Mouse (Mus musculus) cerebellum, adult 11 months (tissue): ENCODE results near the gene Bzw1.
A peak's percentile ranks its signal among the peaks of the same experiment; 100 is the strongest.
"Not testable (repeated sequence)": the region's sequence is repeated elsewhere in the genome, so short reads cannot be mapped to it uniquely, and the experiment has no call there.

Experiments
- DNase-seq: peaks from one replicate; pipeline ENCODE4 v3.0.0; 2022

The Bzw1 gene

GRCm38 (mm10) chr1:58392652-58393283 lies at the start of gene Bzw1:
Gene Bzw1, plus strand, starts transcription at chr1:58392898.
- DNase-seq, result peak; percentile 90

- DNase-seq, result no peak
Measured at GRCm38 (mm10) chr1:58343861-58344260, 48.8 kb upstream of the Bzw1 start.

- no peak for DNase-seq
Measured at GRCm38 (mm10) chr1:58344570-58344969, 48.1 kb upstream of the Bzw1 start.

- DNase-seq, result no peak
Measured at GRCm38 (mm10) chr1:58346159-58346558, 46.5 kb upstream of the Bzw1 start.

- no peak for DNase-seq
Measured at GRCm38 (mm10) chr1:58348712-58349111, 44.0 kb upstream of the Bzw1 start.

- no peak for DNase-seq
Measured at GRCm38 (mm10) chr1:58353238-58353893, 39.3 kb upstream of the Bzw1 start.

- DNase-seq, result no peak
Measured at GRCm38 (mm10) chr1:58358958-58359901, 33.5 kb upstream of the Bzw1 start.

- DNase-seq, result no peak
Measured at GRCm38 (mm10) chr1:58362296-58362695, 30.4 kb upstream of the Bzw1 start.

GRCm38 (mm10) chr1:58364551-58364950 lies 28.1 kb upstream of the Bzw1 start:
- DNase-seq, result no peak

GRCm38 (mm10) chr1:58365829-58366228 lies 26.9 kb upstream of the Bzw1 start:
- DNase-seq, result no peak

GRCm38 (mm10) chr1:58366737-58367471 lies 25.8 kb upstream of the Bzw1 start:
- DNase-seq, result no peak

GRCm38 (mm10) chr1:58369716-58370115 lies 23.0 kb upstream of the Bzw1 start:
- DNase-seq, result no peak

- not testable (repeated sequence) for DNase-seq
Measured at GRCm38 (mm10) chr1:58374266-58374665, 18.4 kb upstream of the Bzw1 start.

- DNase-seq, result no peak
Measured at GRCm38 (mm10) chr1:58375574-58376147, 17.0 kb upstream of the Bzw1 start.

- DNase-seq, result no peak
Measured at GRCm38 (mm10) chr1:58382586-58383281, 10.0 kb upstream of the Bzw1 start.

GRCm38 (mm10) chr1:58391421-58392267 lies 1.1 kb upstream of the Bzw1 start:
- DNase-seq, result peak; percentile 9

GRCm38 (mm10) chr1:58392268-58392651 lies 438 bp upstream of the Bzw1 start:
- DNase-seq, result no peak

- peak; percentile 42 for DNase-seq
Measured at GRCm38 (mm10) chr1:58393284-58394195, 842 bp downstream of the Bzw1 start.

GRCm38 (mm10) chr1:58395341-58395740 lies 2.6 kb downstream of the Bzw1 start:
- DNase-seq, result no peak

- no peak for DNase-seq
Measured at GRCm38 (mm10) chr1:58396179-58396578, 3.5 kb downstream of the Bzw1 start.
